ENCODE assay signal across 27 mouse cellular contexts in the genomic region with DNA sequence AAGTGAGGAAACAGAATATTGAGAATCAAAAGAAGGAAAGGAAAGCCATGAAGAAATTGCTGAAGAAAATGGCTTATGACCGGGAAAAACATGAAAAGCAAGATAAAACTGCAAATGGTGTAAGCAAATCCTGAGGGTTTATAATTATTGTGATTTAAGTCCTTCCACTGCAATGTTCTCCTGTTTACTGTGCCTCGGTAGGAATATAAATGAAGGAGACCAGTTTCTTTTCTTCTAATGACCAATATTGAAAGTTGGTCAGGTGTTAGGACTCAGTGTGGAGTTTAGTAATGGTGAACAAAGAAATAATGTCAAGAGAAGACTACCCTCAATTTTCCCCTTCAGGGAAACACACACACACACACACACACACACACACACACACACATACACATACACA.
"Had no signal": no experiment of that assay in that cellular context is flagged by ENCODE, and none has a peak within 500 bp of the region (broad histone marks: within the 10 kb centered on the region; RNA-seq: fewer than 3 reads in every experiment).

No protein-coding gene starts in this region.

- H3K4me1 ChIP-seq: heart, embryonic 10.5 days; heart, embryonic 12.5 days; heart, embryonic 13.5 days; heart, embryonic 15.5 days; hindbrain, embryonic 12.5 days; hindbrain, embryonic 15.5 days; intestine, embryonic 15.5 days; kidney, embryonic 15.5 days had no signal

- H3K4me2 ChIP-seq: heart, embryonic 11.5 days; heart, embryonic 12.5 days; heart, embryonic 13.5 days; heart, embryonic 15.5 days; hindbrain, embryonic 12.5 days; hindbrain, embryonic 13.5 days; hindbrain, embryonic 14.5 days; hindbrain, embryonic 15.5 days; intestine, embryonic 15.5 days; kidney, embryonic 15.5 days had no signal

- H3K36me3 ChIP-seq: heart, embryonic 10.5 days; heart, embryonic 12.5 days; hindbrain, embryonic 10.5 days; hindbrain, embryonic 12.5 days; hindbrain, embryonic 13.5 days; hindbrain, embryonic 15.5 days; intestine, embryonic 15.5 days had no signal

- H3K9ac ChIP-seq: heart, embryonic 12.5 days; heart, embryonic 13.5 days; heart, embryonic 15.5 days; hindbrain, embryonic 12.5 days; hindbrain, embryonic 13.5 days; hindbrain, embryonic 14.5 days; hindbrain, embryonic 15.5 days; intestine, embryonic 15.5 days; kidney, embryonic 15.5 days had no signal

- H3K4me3 ChIP-seq: heart, embryonic 10.5 days; heart, embryonic 12.5 days; heart, embryonic 13.5 days; heart, embryonic 15.5 days; hindbrain, embryonic 10.5 days; hindbrain, embryonic 12.5 days; hindbrain, embryonic 13.5 days; hindbrain, embryonic 15.5 days; intestine, embryonic 15.5 days; kidney, embryonic 15.5 days; layer of hippocampus, adult 2 months had no signal

- H3K9me3 ChIP-seq: heart, embryonic 10.5 days; heart, embryonic 12.5 days; heart, embryonic 13.5 days; heart, embryonic 15.5 days; hindbrain, embryonic 10.5 days; hindbrain, embryonic 12.5 days; hindbrain, embryonic 13.5 days; hindbrain, embryonic 15.5 days; intestine, embryonic 15.5 days; kidney, embryonic 15.5 days had no signal

- DNase-seq: heart, postnatal 10 days; heart, postnatal 14 days; heart, postnatal 36 days; heart, postnatal 4 days; kidney, adult 11 months; kidney, adult 18-20 months; kidney, postnatal 10 days; kidney, postnatal 25 days; kidney, postnatal 4 days; layer of hippocampus, adult 9-11 months; layer of hippocampus, postnatal 36 days had no signal

- H3K27ac ChIP-seq: heart, embryonic 10.5 days; heart, embryonic 13.5 days; heart, embryonic 15.5 days; hindbrain, embryonic 12.5 days; hindbrain, postnatal 0 days; intestine, embryonic 15.5 days; kidney, embryonic 15.5 days; kidney, postnatal 0 days; layer of hippocampus, adult 2 months had no signal

- H3K27me3 ChIP-seq: heart, embryonic 12.5 days; heart, embryonic 13.5 days; heart, embryonic 15.5 days; hindbrain, embryonic 12.5 days; hindbrain, embryonic 13.5 days; hindbrain, embryonic 15.5 days; intestine, embryonic 15.5 days; kidney, embryonic 15.5 days had no signal

- ATAC-seq: intestine, postnatal 0 days had no signal
